Mouse (Mus musculus) retina, postnatal 1 day (tissue): ENCODE measurements around the gene Raf1.

Source experiments
- DNase-seq: peaks from one replicate; pipeline ENCODE4 v3.0.0-alpha.2; 2012

Gene Raf1

DNA sequence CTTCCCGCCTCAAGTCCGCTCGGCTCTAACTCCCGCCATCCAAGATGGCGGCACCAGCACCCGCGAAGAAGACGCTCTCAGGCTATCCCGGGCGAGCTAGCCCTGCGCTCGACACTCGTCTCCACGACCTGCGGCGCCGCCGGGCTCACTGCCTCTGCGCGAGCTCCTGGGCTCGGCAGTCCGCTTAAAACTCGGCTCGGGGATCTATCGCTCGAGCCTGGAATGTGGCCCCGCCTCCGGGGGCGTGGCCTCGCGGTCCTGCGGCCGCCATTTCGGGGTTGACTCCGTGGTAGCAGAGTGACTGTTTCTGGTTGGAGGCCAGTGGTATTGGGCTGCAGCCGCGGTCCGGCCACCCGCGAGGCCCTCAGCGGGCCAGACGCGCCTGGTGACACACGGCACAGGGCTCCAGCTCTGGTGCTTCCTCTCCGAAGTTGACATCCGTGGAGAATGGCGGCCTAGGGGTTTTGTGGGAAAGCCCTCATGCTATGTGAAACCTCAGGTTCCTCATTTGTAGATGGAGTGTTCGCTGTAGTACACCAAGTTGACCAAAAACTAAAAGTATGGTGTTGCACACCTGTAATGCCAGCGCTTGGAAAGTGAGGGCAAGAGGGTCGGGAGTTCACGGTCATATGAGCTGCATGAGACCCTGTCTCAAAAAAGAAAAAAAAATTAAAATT is at the start of gene Raf1:
TSS of gene Raf1 (minus strand) at position 184 of the 677 bp plus-strand sequence.
- DNase-seq: peak; percentile 99

DNA sequence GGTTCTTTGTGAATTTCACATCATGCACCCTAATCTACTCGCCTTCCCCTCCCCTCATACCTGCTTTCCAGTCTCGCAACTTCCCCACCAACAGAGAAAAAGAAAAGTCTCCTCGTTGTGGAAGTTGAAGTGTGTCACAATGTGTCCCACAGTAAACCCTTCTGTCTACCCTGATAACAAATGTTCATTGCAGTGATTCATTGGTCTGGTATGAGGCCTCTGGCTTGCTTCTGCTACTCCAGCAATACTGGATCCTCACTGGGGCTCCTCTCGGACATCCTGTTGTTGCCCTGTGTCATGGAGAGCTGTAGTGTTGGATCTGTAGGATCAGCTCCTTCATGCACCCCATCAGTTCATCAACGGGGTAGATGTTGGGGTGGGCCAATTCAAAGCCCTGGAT is 45.8 kb upstream of the Raf1 start:
- DNase-seq: no peak

DNA sequence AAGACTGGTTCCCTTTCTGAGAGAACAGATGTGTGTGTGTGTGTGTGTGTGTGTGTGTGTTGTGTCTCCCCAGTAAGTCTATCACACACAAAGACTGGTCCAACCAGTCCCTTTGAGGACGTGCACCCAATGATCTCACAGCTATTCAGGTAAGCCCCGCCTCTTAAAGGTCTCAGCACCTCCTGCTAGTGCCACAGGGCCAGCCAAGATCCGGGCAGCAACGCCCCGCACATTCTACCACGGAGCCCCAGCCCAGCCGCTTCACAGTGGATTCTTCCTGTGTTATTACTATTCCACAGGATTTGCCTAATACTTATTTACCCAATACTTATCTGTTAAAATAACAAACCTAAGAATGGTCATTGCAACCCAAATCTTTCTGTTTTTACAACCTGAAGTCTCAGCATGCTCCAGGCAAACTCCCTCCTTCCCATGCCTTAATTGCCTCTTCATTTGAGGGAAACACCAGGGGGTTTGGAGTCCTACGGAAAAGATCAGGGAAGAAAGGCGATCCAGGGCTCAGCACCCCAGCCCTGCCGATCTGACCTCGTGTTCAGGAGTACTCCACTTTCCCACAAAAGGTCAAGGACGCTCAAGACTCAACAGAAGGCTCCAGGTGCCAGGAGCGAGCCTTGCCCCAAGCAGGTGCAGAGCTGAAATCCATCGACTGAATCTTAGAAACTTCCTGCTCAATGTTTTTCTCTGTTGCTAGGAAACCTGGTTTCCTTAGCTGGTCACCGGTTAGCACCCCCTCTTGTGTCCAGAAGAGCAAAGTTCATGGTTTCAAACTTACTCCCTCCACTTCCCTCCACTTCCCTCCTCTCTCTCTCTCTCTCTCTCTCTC is 41.5 kb upstream of the Raf1 start:
- DNase-seq: peak; percentile 78

DNA sequence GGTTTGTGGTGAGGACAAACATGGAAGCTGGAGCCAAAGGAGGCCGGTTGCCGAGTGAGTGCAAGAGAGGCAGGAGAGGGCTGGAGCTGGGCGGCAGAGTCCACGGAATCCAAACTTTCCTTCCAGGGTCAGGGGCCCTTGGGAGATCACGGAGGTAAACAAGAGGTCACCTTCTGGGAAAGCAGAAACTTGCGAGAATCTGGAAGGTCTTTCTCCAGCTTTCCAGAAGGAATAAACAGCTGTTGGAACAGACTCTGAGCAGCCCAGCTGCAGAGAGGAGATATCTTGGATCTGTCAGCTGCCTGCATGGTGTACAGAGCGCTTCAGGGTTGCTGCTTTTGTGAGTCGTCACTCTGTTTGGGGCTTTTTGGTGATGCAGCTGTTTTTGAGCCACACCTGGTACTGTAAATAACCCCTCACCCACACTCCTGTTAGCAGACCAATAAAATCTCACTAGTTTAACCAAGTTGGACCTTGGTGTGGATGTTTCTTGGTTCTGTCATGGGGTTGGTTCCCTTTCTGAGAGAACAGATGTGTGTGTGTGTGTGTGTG is 40.7 kb upstream of the Raf1 start:
- peak; percentile 21 for DNase-seq

- no peak for DNase-seq
Measured at GRCm38 (mm10) chr6:115711261-115711660, 34.8 kb upstream of the Raf1 start.

GRCm38 (mm10) chr6:115702901-115703300 is 26.5 kb upstream of the Raf1 start:
- DNase-seq: no peak

GRCm38 (mm10) chr6:115701302-115701701 is 24.9 kb upstream of the Raf1 start:
- peak; percentile 13 for DNase-seq

- DNase-seq: no peak
Measured at GRCm38 (mm10) chr6:115700778-115701177, 24.3 kb upstream of the Raf1 start.

DNA sequence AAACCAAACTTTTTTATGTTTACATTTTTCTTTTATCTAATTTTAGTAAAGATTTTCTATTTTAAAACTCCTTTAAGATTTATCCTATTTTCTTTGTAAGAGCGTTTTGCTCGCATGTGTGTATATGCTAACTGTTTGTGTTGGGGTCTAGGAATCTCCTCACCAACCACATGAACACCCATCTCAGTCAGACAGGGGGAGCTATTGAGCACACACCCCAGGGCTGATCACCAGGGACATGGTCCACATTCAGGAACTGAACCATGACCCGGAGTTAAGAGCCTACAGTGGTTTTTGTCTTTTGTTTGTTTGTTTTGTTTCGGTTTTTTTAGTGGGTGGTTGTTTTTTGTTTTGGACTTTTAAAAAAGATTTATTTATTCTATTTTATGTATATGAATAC is 22.3 kb upstream of the Raf1 start:
- DNase-seq: no peak

- no peak for DNase-seq
Measured at GRCm38 (mm10) chr6:115697739-115698558, 21.5 kb upstream of the Raf1 start.

DNA sequence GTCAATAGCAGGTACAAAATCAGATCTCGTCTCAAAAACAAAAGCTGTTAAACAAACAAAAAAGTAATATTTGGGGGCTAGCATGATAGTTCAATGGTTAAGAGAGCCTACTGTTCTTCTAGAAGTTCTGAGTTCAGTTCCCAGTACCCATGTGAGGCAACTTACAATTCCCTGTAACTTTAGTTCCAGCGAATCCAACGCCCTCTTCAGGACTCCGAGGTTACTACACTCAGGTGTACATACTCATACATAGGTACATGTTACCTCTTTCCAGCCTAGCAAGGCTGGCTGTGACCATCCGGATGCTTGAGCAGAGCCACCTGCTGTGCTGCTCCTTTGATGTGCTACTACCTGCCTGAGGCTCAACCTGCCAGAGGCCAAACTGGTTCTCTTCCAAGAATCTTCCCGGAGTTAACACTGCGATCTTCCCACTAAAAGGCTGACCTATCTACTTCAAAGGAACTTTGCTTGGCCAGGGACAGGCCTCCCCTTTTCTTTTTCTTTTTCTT is 20.3 kb upstream of the Raf1 start:
- DNase-seq: no peak

GRCm38 (mm10) chr6:115695124-115695523 is 18.7 kb upstream of the Raf1 start:
- no peak for DNase-seq

DNA sequence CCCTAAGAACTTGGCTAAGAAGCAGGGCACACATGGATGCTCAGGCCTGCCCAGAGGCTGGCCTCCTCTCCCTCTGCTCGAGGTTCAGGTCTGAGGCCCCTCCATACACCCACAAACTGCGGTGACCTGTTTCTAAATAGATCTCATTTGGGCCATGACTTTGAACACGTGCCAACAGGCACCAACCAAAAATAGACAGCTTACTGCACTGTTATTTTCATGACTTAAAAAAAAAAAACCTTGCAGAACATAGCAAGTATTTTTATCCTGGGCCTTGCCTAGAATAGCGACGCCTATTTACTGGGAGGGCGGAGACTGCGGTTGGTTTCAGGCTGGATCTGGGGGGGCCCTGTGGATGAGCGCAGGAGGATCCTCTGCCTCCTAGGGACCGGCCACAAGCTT is 18.0 kb upstream of the Raf1 start:
- no peak for DNase-seq

DNA sequence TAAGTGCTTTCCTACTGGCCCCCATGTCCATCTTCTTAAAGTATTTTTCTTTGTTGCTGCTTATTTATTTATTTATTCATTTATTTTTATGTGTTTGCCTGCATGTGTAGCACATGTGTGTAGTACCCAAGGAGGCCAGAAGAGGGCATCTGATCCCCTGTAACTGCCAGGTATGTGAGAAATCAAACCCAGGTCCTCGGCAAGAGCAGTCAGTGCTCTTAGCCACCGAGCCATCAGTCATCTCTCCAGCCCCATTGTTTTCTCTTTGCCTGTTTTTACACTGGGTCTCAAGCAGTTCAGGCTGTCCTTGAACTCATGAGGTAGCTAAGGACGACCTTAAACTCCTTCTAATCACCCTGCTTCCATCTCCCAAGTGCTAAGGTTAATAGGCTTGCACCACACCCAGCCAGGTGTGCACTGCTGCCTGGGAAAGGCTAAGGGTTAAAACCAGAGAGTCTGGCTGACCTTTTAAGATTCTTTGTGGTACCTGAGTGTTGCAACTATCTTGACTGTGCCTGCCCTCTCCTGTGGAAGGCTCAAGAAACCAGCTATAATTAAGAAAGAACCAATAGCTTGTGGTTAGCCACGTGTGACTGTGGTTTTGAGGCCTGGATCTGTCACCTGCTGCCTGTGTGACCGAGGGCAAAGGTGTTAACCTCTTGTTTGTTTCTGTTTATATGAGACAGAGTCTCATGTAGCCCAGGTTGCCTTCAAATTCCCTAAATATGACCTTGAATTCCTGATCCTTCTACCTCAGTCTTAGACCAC is 16.7 kb upstream of the Raf1 start:
- DNase-seq: peak; percentile 24

GRCm38 (mm10) chr6:115692163-115692950 is 15.9 kb upstream of the Raf1 start:
- DNase-seq: no peak

GRCm38 (mm10) chr6:115690105-115690504 is 13.7 kb upstream of the Raf1 start:
- no peak for DNase-seq

GRCm38 (mm10) chr6:115688589-115688988 is 12.2 kb upstream of the Raf1 start:
- no peak for DNase-seq

DNA sequence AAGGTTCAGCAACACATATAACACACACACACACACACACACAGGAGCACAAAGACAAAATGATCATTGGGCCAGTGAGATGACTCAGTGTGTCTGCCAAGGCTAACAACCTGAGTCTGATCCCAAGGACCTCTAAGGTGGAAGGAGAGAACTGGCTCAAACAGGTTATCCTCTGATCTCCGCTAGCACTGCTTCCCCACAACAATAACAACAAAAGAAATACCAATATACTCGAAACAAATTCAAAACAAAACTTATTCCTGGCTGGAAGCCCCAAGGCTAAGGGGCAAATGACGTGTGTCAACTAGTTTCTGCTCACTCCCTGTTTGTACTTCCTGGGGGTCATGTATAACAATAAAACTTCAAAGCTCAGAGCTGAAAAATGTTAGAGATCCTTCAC is 11.3 kb upstream of the Raf1 start:
- no peak for DNase-seq

GRCm38 (mm10) chr6:115684851-115685646 is 8.6 kb upstream of the Raf1 start:
- peak; percentile 64 for DNase-seq

GRCm38 (mm10) chr6:115684271-115684670 is 7.8 kb upstream of the Raf1 start:
- DNase-seq: no peak
